Mouse (Mus musculus) heart, postnatal 14 days (tissue): ENCODE measurements around the gene Vav3. TPM values are rescaled to one million over a fixed set of nuclear protein-coding genes. Genes with fewer than 3 reads are reported as not detected.

Experiments
- total RNA-seq, 2 experiments: library from RNA; stranded (reverse); gene quantifications; 2 replicates each; pipeline ENCODE4 v1.2.3; 2021

Vav3 gene
- total RNA-seq, 2 experiments from 2014 or later = 9.2 to 9.4 TPM

Other genes with a start within 250 kb of the Vav3 start
- gene Slc25a24, start 217.5 kb upstream of the Vav3 start, total RNA-seq = 1 to 10 TPM; 7.7 to 9.3 TPM